In the genomic region with DNA sequence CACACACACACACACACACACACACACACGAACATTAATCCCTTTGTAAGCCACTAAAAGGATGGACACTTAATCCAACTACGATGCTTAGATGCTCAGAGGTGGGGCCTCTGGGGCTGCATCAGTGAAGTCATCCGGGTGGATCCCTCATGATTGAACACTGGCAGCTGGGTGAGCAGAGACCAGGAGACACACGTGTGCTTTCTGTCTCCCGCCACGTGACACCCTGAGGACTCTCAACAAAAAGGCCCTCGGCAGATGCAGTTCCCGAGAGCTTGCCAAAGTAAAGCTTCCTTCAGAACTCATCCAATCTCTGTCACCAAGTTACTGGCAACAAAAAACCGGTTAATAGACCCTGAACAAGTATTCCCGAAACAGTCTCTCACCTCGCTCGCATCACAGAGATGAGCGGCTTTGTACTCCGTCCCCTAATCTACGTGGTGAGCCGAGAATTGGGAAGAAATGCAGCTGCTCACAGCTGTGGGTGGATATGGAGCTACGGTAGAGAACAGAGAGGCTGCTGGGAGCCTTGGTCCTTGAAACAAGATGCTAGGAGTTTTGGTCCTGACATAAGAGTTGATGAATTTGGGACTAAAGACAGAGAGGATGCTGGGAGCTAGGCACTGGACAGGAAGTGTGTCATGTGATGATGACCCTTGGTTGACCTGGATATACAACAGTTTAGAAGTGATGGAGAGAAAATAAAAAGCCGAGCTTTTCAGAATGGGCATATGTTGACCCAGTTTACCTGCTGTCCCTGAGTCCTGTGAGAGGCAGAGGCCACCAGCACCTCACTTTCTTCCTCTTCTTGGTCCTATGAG, we compare ENCODE assay signal across 9 mouse cellular contexts. TPM values are rescaled to one million over a fixed set of nuclear protein-coding genes. Genes with fewer than 3 reads are reported as not detected.
DNase-seq lines count a peak whose midpoint lies in the region; ATAC-seq lines count a peak whose summit lies in the region.
"Had no signal": no experiment of that assay in that cellular context is flagged by ENCODE, and none has a peak within 500 bp of the region (broad histone marks: within the 10 kb centered on the region; RNA-seq: fewer than 3 reads in every experiment).

No protein-coding gene starts in this region.

- H3K4me3 ChIP-seq in kidney, embryonic 14.5 days (ENCODE audit: low read length), result 0 out of 2 replicates have a peak overlapping the region, but pooled peaks have one; percentile 61
- no peak overlapping the region for H3K4me3 ChIP-seq in embryonic facial prominence, embryonic 15.5 days (replicated peaks)
- no peak overlapping the region for H3K4me3 ChIP-seq in intestine, embryonic 16.5 days (ENCODE audit: low read length)

- H3K36me3 ChIP-seq in kidney, embryonic 14.5 days (ENCODE audit: control insufficient read depth, insufficient read depth, low read length), result no peaks in the 10 kb centered on the region
- H3K36me3 ChIP-seq in embryonic facial prominence, embryonic 15.5 days, result no peaks in the 10 kb centered on the region
- H3K36me3 ChIP-seq in intestine, embryonic 16.5 days (ENCODE audit: control insufficient read depth, insufficient read depth, low read length), result no peaks in the 10 kb centered on the region

- H3K4me1 ChIP-seq in kidney, embryonic 14.5 days (ENCODE audit: control insufficient read depth, insufficient read depth, low read length), result peaks cover 8% of the 10 kb centered on the region; the same call in 1 of the 2 replicates
- H3K4me1 ChIP-seq in embryonic facial prominence, embryonic 15.5 days, result peaks cover 20% of the 10 kb centered on the region
- H3K4me1 ChIP-seq in intestine, embryonic 16.5 days (ENCODE audit: control insufficient read depth, insufficient read depth, low read length), result peaks cover 14% of the 10 kb centered on the region

- no peaks in the 10 kb centered on the region for H3K9me3 ChIP-seq in kidney, embryonic 14.5 days (ENCODE audit: control insufficient read depth, low read length)
- no peaks in the 10 kb centered on the region for H3K9me3 ChIP-seq in embryonic facial prominence, embryonic 15.5 days (replicated peaks)
- H3K9me3 ChIP-seq in intestine, embryonic 16.5 days (ENCODE audit: control insufficient read depth, low read length), result 0 out of 2 replicates have a peak, but pooled peaks cover 6% of the 10 kb centered on the region

- 57% methylated on average over 18 of the region's 18 CpGs for WGBS in kidney, embryonic 14.5 days
- WGBS in embryonic facial prominence, embryonic 15.5 days, result 45% methylated on average over 18 of the region's 18 CpGs
- 58% methylated on average over 18 of the region's 18 CpGs for WGBS in intestine, embryonic 16.5 days

- no peak for ATAC-seq in kidney, embryonic 14.5 days (ENCODE audit: low FRiP score, low TSS enrichment)
- ATAC-seq in embryonic facial prominence, embryonic 15.5 days (ENCODE audit: insufficient number of reproducible peaks, low FRiP score, low TSS enrichment, low read depth), result no peak
- no peak for ATAC-seq in intestine, embryonic 16.5 days

- H3K27ac ChIP-seq in kidney, embryonic 14.5 days (ENCODE audit: low read depth, low read length), result no peak overlapping the region
- H3K27ac ChIP-seq in embryonic facial prominence, embryonic 15.5 days (replicated peaks), result no peak overlapping the region
- no peak overlapping the region for H3K27ac ChIP-seq in intestine, embryonic 16.5 days (ENCODE audit: low read length)

- H3K9ac ChIP-seq in kidney, embryonic 14.5 days (ENCODE audit: low read depth, low read length), result no peak overlapping the region
- no peak overlapping the region for H3K9ac ChIP-seq in embryonic facial prominence, embryonic 15.5 days
- 0 out of 2 replicates have a peak overlapping the region, but pooled peaks have one; percentile 38 for H3K9ac ChIP-seq in intestine, embryonic 16.5 days (ENCODE audit: low read depth, low read length)

- H3K4me2 ChIP-seq in kidney, embryonic 14.5 days (replicated peaks; ENCODE audit: low read depth, low read length), result peak overlapping the region; percentile 97; the same call in 1 of the 2 replicates
- H3K4me2 ChIP-seq in embryonic facial prominence, embryonic 15.5 days (replicated peaks), result peak overlapping the region; percentile 94; the same call in 1 of the 2 replicates
- no peak overlapping the region for H3K4me2 ChIP-seq in intestine, embryonic 16.5 days (ENCODE audit: low read depth, low read length)

- H3K27me3 ChIP-seq in kidney, embryonic 14.5 days (ENCODE audit: control insufficient read depth, insufficient read depth, low read length), result peaks cover 4% of the 10 kb centered on the region; the same call in 1 of the 2 replicates
- peaks cover 7% of the 10 kb centered on the region; the same call in 1 of the 2 replicates for H3K27me3 ChIP-seq in embryonic facial prominence, embryonic 15.5 days
- H3K27me3 ChIP-seq in intestine, embryonic 16.5 days (replicated peaks; ENCODE audit: control insufficient read depth, insufficient read depth, low read length), result peaks cover 7% of the 10 kb centered on the region; the same call in 1 of the 2 replicates

- no peak for DNase-seq in kidney, adult 9 months
- DNase-seq in retina, postnatal 7 days (ENCODE audit: low read depth, low spot score), result peak; percentile 70
- no peak for DNase-seq in urinary bladder, adult 18-20 months (ENCODE audit: low spot score in 2 of 2)
- DNase-seq in adrenal gland, postnatal 10 days, result no peak

RNA-seq across cellular contexts. Expression of a gene that starts 1.5 kb away (rescaled TPM):
- 1.5 and 5.9 TPM in 2 replicates for polyA plus RNA-seq in kidney, embryonic 14.5 days (2014; fragmentation: Nextera tagmentation; extraction: Ambion mirVana)
- polyA plus RNA-seq in embryonic facial prominence, embryonic 15.5 days (2015; fragmentation: Nextera tagmentation; extraction: Ambion mirVana), result 7.5 and 8.0 TPM in 2 replicates
- polyA plus RNA-seq in intestine, embryonic 16.5 days (2015; fragmentation: Nextera tagmentation; extraction: Ambion mirVana), result 1.2 and 1.5 TPM in 2 replicates
- 1 to 10 TPM; 6.4 to 8.6 TPM for total RNA-seq in adrenal gland, postnatal 10 days (2021)
- total RNA-seq: common myeloid progenitor, adult 5-6 weeks had no signal

RNA-seq across cellular contexts. Expression of a gene that starts 18.0 kb away (rescaled TPM):
- polyA plus RNA-seq in kidney, embryonic 14.5 days (2014; fragmentation: Nextera tagmentation; extraction: Ambion mirVana), result 14.1 TPM in 2 replicates
- polyA plus RNA-seq in embryonic facial prominence, embryonic 15.5 days (2015; fragmentation: Nextera tagmentation; extraction: Ambion mirVana), result 8.8 and 12.6 TPM in 2 replicates
- 8.0 and 9.7 TPM in 2 replicates for polyA plus RNA-seq in intestine, embryonic 16.5 days (2015; fragmentation: Nextera tagmentation; extraction: Ambion mirVana)
- total RNA-seq in adrenal gland, postnatal 10 days (2021), result 1 to 10 TPM; 6.7 to 9.4 TPM

RNA-seq across cellular contexts. Expression of a gene that starts 26.5 kb away (rescaled TPM):
- 54.5 and 70.3 TPM in 2 replicates for polyA plus RNA-seq in kidney, embryonic 14.5 days (2014; fragmentation: Nextera tagmentation; extraction: Ambion mirVana)
- 65.9 and 69.2 TPM in 2 replicates for polyA plus RNA-seq in embryonic facial prominence, embryonic 15.5 days (2015; fragmentation: Nextera tagmentation; extraction: Ambion mirVana)
- polyA plus RNA-seq in intestine, embryonic 16.5 days (2015; fragmentation: Nextera tagmentation; extraction: Ambion mirVana), result 26.3 and 26.6 TPM in 2 replicates
- total RNA-seq in adrenal gland, postnatal 10 days (2021), result 1 to 10 TPM; 6.0 to 9.1 TPM

RNA-seq across cellular contexts. Expression of a gene that starts 28.2 kb away (rescaled TPM):
- polyA plus RNA-seq in kidney, embryonic 14.5 days (2014; fragmentation: Nextera tagmentation; extraction: Ambion mirVana), result not detected in 2 replicates
- 0.21 TPM in 1 of 2 replicates, not detected in the other for polyA plus RNA-seq in embryonic facial prominence, embryonic 15.5 days (2015; fragmentation: Nextera tagmentation; extraction: Ambion mirVana)
- polyA plus RNA-seq in intestine, embryonic 16.5 days (2015; fragmentation: Nextera tagmentation; extraction: Ambion mirVana), result 0.07 TPM in 1 of 2 replicates, not detected in the other
- total RNA-seq in adrenal gland, postnatal 10 days (2021), result under 1 TPM in 1 of 2 experiments, not detected in 1; 0.27 TPM
- total RNA-seq: common myeloid progenitor, adult 5-6 weeks had no signal
- polyA plus RNA-seq: limb, embryonic 11.5 days had no signal

RNA-seq across cellular contexts. Expression of a gene that starts 31.9 kb away (rescaled TPM):
- 0.17 and 0.61 TPM in 2 replicates for polyA plus RNA-seq in kidney, embryonic 14.5 days (2014; fragmentation: Nextera tagmentation; extraction: Ambion mirVana)
- polyA plus RNA-seq in embryonic facial prominence, embryonic 15.5 days (2015; fragmentation: Nextera tagmentation; extraction: Ambion mirVana), result 0.62 and 0.72 TPM in 2 replicates
- polyA plus RNA-seq in intestine, embryonic 16.5 days (2015; fragmentation: Nextera tagmentation; extraction: Ambion mirVana), result 0.13 and 0.20 TPM in 2 replicates
- total RNA-seq in adrenal gland, postnatal 10 days (2021), result not detected
- total RNA-seq: common myeloid progenitor, adult 5-6 weeks had no signal
